Mouse (Mus musculus) heart, adult 2 months (tissue): Measurements from ENCODE around the gene Aup1. TPM values are rescaled to one million over a fixed set of nuclear protein-coding genes. Genes with fewer than 3 reads are reported as not detected.

Source experiments
- DNase-seq, 2 experiments: peaks; one replicate each; pipeline ENCODE4 v3.0.0; 2021
- H3K27ac ChIP-seq: fragments of 200-600 bp; 2 replicates; pipeline ENCODE4 v1.8.1; 2022
- H3K27me3 ChIP-seq: fragments of 200-500 bp; 2 replicates; pipeline ENCODE4 v1.6.1; 2012; ENCODE audit warnings: mild to moderate bottlenecking, low read length, inconsistent platforms, mixed read lengths; ENCODE audit not compliant: control insufficient read depth, insufficient read depth
- H3K36me3 ChIP-seq: fragments of 200-500 bp; 2 replicates; pipeline ENCODE4 v1.6.1; 2012; ENCODE audit warnings: low read length, inconsistent platforms; ENCODE audit not compliant: control insufficient read depth, insufficient read depth
- H3K4me1 ChIP-seq: fragments of 200-500 bp; 2 replicates; pipeline ENCODE4 v1.6.1; 2011; ENCODE audit warnings: low read length; ENCODE audit not compliant: control insufficient read depth, insufficient read depth
- H3K4me3 ChIP-seq: fragments of 200-600 bp; 2 replicates; pipeline ENCODE4 v1.8.1; 2022
- H3K79me2 ChIP-seq: fragments of 200-500 bp; replicated peaks from 2 replicates; pipeline ENCODE4 v1.6.1; 2012; ENCODE audit warnings: mild to moderate bottlenecking, inconsistent platforms, low read length, moderate library complexity, mixed read lengths; ENCODE audit not compliant: control insufficient read depth, insufficient read depth
- H3K9ac ChIP-seq: fragments of 200-500 bp; 2 replicates; pipeline ENCODE4 v1.6.1; 2012; ENCODE audit warnings: low read depth, mild to moderate bottlenecking, control low read depth, inconsistent platforms, low read length, mixed read lengths
- CTCF ChIP-seq: fragments of 200-600 bp; IDR thresholded peaks from 2 replicates; pipeline ENCODE4 v1.8.1; 2022; ENCODE audit warnings: antibody characterized with exemption, mild to moderate bottlenecking, moderate library complexity
- EP300 ChIP-seq: fragments of 200-500 bp; IDR thresholded peaks from 2 replicates; pipeline ENCODE4 v1.6.1; 2011; ENCODE audit warnings: low read depth, low read length, control low read depth; ENCODE audit not compliant: insufficient read depth
- POLR2A ChIP-seq: fragments of 200-500 bp; IDR thresholded peaks from 2 replicates; pipeline ENCODE4 v1.6.1; 2011; ENCODE audit warnings: mild to moderate bottlenecking, low read depth, low read length, control low read depth; ENCODE audit not compliant: insufficient read depth
- WGBS: fragments of 180-500 bp; shearing (Covaris S2); methylation state at CpG from one replicate; pipeline ENCODE4 v1.1.7; 2018; 5-methylcytosine and 5-hydroxymethylcytosine counted together
- intact Hi-C: fragments of 180-260 bp; cut with DNase I; formaldehyde crosslinking; loops from one replicate; pipeline ENCODE4 v1.15.1; 2025
- polyA plus RNA-seq: library from polyadenylated mRNA; depleted of rRNA; stranded (reverse); fragments of >200 nt; gene quantifications from 2 replicates; pipeline ENCODE4 v1.2.3, GENCODE M21; 2012
- total RNA-seq, 2 experiments: library from RNA; stranded (reverse); gene quantifications; 2 replicates each; pipeline ENCODE4 v1.2.3; 2021

Aup1 gene
- total and polyA plus RNA-seq, 3 experiments, result 70.9 to 178 (median 87.0) TPM

DNA sequence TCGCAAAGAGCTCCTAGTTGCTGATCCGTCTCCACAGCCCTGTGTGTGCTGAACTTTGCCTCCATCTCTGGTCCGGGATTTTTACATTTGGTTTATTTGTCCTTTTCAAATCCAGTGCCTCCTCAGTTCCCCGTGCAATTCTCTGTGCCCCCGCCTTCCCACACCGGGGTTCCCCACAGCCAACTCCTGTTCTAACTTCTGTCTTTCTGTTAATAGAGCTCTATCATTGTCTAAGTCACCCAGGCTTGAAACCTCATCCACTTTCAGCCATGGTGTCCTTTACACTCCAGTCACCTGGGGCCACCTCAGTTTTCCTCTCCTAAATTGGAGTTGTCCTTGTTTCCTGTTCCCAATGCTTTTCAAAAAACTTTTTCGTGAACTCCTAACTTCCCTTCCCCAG is 43.1 kb upstream of the Aup1 start:
- H3K4me1 ChIP-seq, result peaks cover 2% of the 10 kb centered on the region; the same call in 1 of the 2 replicates
- H3K27me3 ChIP-seq, result no peaks in the 10 kb centered on the region
- H3K27ac ChIP-seq, result no peak overlapping the region
- no peaks in the 10 kb centered on the region for H3K36me3 ChIP-seq
- intact Hi-C loops, result no loop called here
- TF ChIP-seq POLR2A (no peak), CTCF (no peak), EP300 (no peak)
- no peak overlapping the region for H3K4me3 ChIP-seq
- H3K9ac ChIP-seq, result no peak overlapping the region
- H3K79me2 ChIP-seq, result no peaks in the 10 kb centered on the region
- no peak for DNase-seq
- WGBS, result 82% methylated on average over 7 of the region's 7 CpGs

DNA sequence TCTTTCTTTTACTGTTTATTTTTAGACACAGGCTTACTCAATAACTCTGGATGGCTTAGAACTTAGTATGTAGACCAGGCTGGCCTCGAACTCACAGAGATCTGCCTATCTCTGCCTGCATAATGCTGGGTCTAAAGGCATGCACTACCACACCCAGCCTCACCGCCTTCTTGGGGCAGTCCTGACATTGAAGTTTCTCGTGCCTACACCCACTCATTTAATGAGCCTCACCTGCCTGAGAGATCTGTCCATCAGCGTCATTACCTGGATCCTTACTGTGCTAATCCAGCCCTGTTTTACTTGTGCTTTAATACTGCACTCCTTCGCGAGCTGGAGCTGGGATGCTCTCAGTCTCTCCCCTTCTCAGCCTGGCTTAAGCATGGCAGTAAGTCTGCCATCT is 42.6 kb upstream of the Aup1 start:
- no peaks in the 10 kb centered on the region for H3K27me3 ChIP-seq
- 81% methylated on average over 6 of the region's 6 CpGs for WGBS

DNA sequence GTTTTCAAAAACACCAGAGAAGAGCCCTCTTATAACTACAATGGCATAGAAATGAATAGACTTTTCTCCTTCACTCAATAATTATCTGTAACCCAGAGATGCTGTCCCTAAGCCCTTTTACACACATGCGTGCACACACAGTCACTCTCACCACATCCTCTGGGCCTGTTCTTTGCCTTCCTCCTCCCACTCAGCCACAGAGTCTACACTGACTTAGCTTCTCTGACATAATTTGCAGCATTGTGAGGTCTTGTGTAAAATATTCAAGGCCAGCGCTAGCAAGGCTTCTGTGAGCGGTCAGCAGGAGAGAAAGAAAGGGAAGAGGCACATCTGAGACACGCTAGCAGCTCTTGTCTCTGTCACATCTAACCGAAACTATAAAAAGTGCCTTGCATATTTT is 40.9 kb upstream of the Aup1 start:
- Histone ChIP-seq H3K9ac (no peak overlapping the region), H3K4me1 (peaks cover 5% of the 10 kb centered on the region), H3K27me3 (no peaks in the 10 kb centered on the region), H3K27ac (no peak overlapping the region), H3K79me2 (no peaks in the 10 kb centered on the region), H3K36me3 (no peaks in the 10 kb centered on the region), H3K4me3 (no peak overlapping the region)
- intact Hi-C loops, result no loop called here
- no peak for TF ChIP-seq CTCF
- TF ChIP-seq EP300, result no peak
- no peak for TF ChIP-seq POLR2A
- 69% methylated on average over 5 of the region's 5 CpGs for WGBS
- DNase-seq, result no peak

More for the DNA sequence above, 42.6 kb upstream of the Aup1 start:
- TF ChIP-seq POLR2A (no peak), EP300 (no peak), CTCF (no peak)
- Histone ChIP-seq H3K9ac (no peak overlapping the region), H3K36me3 (no peaks in the 10 kb centered on the region), H3K4me3 (no peak overlapping the region), H3K4me1 (peaks cover 2% of the 10 kb centered on the region; the same call in 1 of the 2 replicates), H3K79me2 (no peaks in the 10 kb centered on the region), H3K27ac (no peak overlapping the region)
- no peak for DNase-seq
- intact Hi-C loops, result no loop called here

DNA sequence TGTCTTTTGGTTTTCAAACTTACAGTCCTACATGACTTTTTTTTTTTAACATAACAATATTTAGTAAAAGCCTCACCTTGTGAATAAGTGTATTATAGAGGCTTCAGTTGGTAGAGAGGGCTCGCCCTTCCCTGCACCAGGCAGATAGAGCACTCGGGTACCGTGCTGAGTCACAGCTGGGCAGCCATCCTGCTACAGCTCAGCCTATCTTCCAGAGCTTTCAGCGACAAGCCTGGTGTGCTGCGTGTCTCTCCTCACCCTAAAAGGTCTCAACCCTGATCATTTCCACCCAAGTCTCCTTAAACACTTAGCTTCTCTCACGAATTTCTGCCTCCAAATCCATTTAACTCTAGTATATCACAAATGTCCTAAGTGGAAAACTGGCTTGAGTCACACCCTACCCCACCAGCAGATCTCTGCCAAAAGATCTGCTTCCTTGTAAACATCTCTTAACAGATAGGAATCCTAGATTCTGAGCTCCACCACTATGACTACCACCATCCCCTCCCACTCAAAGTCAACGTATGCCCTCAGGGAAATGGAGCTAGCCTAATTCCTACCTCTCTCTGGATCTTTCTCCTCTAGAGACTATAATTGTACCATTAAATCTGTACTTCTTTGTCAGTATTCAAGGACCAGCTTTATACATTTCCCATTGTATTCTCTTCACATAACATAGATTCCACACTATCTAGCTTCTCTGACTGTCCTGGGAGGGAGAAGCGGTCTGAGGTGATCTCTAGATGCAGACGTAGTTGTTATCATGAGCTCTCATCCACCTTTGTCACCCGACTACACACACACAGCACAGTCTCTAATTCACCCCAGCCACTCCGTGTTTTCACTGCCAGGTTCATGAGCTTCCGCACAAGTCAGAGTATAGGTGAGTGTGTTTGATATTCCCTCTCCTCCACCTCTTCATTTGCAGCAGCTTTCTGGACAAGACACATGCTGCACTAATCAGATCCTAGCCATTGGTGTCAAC is 39.5 kb upstream of the Aup1 start:
- DNase-seq, result no peak
- Histone ChIP-seq H3K9ac (no peak overlapping the region), H3K4me1 (peaks cover 5% of the 10 kb centered on the region), H3K36me3 (no peaks in the 10 kb centered on the region), H3K4me3 (no peak overlapping the region), H3K27ac (no peak overlapping the region; the same call in 1 of the 2 replicates), H3K27me3 (no peaks in the 10 kb centered on the region), H3K79me2 (no peaks in the 10 kb centered on the region)
- intact Hi-C loops, result no loop called here
- 49% methylated on average over 12 of the region's 12 CpGs for WGBS
- no peak for TF ChIP-seq POLR2A
- TF ChIP-seq EP300, result no peak

DNA sequence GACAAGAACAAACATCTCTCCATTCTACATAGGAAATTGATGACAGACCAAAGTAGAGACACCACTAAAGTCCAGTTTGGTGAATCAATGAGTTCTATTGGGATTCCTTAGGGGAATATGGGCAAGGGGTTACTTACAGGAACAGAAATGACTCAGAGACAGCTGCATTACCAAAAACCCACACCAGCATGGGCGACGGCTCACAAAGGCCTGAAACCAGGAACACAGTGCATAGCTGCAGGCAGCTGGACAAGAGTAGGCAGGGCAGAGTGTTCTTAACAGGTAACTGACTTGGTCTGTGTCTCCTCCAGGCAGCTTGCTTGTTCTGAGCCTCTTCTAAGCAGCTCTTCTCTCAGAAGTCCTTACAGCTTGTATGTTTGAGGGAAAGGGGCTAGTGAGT is 38.6 kb upstream of the Aup1 start:
- no peaks in the 10 kb centered on the region for H3K36me3 ChIP-seq
- DNase-seq, result no peak
- H3K9ac ChIP-seq, result no peak overlapping the region
- intact Hi-C loops, result no loop called here
- H3K79me2 ChIP-seq, result no peaks in the 10 kb centered on the region
- no peak for TF ChIP-seq CTCF
- TF ChIP-seq POLR2A, result no peak
- TF ChIP-seq EP300, result no peak
- WGBS, result 91% methylated on average over 2 of the region's 2 CpGs
- H3K27me3 ChIP-seq, result no peaks in the 10 kb centered on the region
- H3K4me1 ChIP-seq, result peaks cover 3% of the 10 kb centered on the region
- no peak overlapping the region for H3K4me3 ChIP-seq
- H3K27ac ChIP-seq, result no peak overlapping the region

DNA sequence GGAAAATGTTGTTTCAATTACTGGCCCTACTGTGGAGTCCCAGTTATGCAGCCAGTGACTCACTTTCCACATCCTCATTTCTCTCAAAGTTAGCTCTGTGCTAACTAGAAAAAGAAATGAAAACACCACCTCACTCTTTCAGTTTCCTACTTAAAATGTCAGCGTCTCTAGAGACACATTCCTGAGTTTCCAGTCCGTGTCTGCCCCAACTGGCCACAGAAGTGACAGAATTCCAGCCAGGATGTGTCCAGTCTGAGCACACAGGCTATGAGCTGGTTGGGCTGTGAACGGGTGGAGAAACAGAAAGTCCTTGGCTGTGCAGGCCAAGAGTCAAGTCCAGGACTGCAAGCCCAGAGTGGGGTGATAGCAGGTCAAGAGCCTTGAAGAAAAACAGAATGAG is 37.1 kb upstream of the Aup1 start:
- TF ChIP-seq EP300, result peak; percentile 66; the same call in 1 of the 2 replicates
- no peak for TF ChIP-seq CTCF
- 0 out of 2 replicates have a peak, but pooled peaks have one; percentile 22 for TF ChIP-seq POLR2A
- intact Hi-C loops, result no loop called here

More for the DNA sequence above, 37.1 kb upstream of the Aup1 start:
- peak; percentile 59 to 81 for DNase-seq
- Histone ChIP-seq H3K9ac (no peak overlapping the region), H3K27me3 (no peaks in the 10 kb centered on the region), H3K27ac (peak overlapping the region; percentile 55), H3K4me3 (no peak overlapping the region), H3K4me1 (peaks cover 3% of the 10 kb centered on the region), H3K79me2 (no peaks in the 10 kb centered on the region), H3K36me3 (no peaks in the 10 kb centered on the region)
- 6% methylated on average over 3 of the region's 3 CpGs for WGBS
